Mouse (Mus musculus): ENCODE data around the gene Brd2.

DNA sequence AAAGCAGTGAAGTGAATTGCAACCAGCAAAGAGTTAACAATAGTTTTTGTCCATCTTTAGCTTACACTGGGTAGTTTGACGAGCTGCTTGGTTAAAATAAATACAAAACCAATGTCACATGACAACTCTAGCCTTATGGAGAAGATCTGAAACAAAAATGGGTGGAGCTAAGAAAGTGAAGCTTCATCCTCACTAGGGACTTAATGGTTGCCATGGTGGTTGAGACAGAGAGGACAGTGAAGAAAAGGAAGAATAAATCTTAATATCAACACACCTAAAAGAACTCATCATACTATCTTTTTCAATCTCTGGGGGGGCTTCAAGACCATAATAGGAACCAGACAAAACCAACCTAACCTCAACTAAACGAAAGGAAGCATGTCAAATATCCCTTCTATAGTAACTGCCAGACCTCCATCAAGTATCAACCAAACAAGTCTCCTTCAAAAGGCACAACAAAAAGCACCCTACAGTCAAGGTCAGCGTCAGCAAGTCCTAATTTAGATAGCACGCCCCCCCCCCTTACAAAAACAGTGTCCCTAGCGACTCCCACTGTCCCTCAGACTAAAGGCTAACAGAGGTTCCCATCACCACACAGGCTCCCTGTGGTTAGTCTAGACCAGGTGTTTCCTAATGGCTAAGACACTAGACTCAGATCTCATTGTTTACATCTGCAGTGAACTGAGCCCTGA is 4.9 kb downstream of the Brd2 start:
- TF ChIP-seq MAFK (IDR thresholded peaks at IDR 0.05; ENCODE audit: insufficient read depth, low read depth, low read length) = no peak
- TF ChIP-seq HCFC1 (IDR thresholded peaks at IDR 0.05; ENCODE audit: borderline replicate concordance, insufficient read depth, low read length) = no peak
- no peak for TF ChIP-seq ZNF384 (IDR thresholded peaks at IDR 0.05; ENCODE audit: low read depth, low read length)
- no peak for TF ChIP-seq ZC3H11A (IDR thresholded peaks at IDR 0.05; ENCODE audit: borderline replicate concordance, low read depth, low read length)

Measured in ES-E14 (cell line).